Mouse (Mus musculus): ENCODE measurements at regions not wholly inside any gene's neighbourhood (a gene's known extent, or its start where the extent isn't known, plus 50 kb on each side); places are given as distances from the start of the nearest gene placed in this dataset.
A peak's percentile ranks its signal among the peaks of the same experiment; 100 is the strongest.

DNA sequence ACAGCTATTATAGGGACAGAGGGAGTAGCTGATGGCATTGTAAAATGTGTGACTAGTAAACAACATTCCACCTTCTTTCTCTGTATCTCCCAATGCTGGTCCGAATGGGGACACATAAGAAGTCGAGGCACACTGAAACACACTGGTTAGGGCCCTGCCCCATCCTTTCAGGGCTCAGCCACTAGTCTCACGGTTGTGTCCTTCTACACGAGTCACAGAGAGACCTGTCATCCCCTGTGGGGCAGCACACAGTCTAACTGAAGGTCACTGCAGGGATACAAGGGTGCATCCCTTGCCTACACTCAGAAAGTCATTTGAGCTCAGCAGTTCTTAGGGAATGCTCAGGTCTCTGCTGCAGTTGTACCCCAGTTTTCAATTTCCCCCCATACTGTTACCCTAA, 93.6 kb upstream of the Klf7 start:
- WGBS, result 72% methylated on average over 4 of the region's 4 CpGs
- Histone ChIP-seq H3K4me3 (ENCODE audit: low read depth, low read length) (no peak overlapping the region), H3K9me3 (ENCODE audit: control insufficient read depth, low read length) (no peaks in the 10 kb centered on the region), H3K36me3 (ENCODE audit: control insufficient read depth, insufficient read depth, low read length) (no peaks in the 10 kb centered on the region), H3K27ac (ENCODE audit: low read depth, low read length) (no peak overlapping the region), H3K27me3 (ENCODE audit: control insufficient read depth, insufficient read depth, low read length) (no peaks in the 10 kb centered on the region), H3K4me1 (ENCODE audit: control insufficient read depth, insufficient read depth, low read length) (no peaks in the 10 kb centered on the region), H3K9ac (ENCODE audit: low read length) (no peak overlapping the region), H3K4me2 (ENCODE audit: low read depth) (no peak overlapping the region)
- ATAC-seq (ENCODE audit: insufficient read depth, low FRiP score, low TSS enrichment), result no peak
- DNase-seq (ENCODE audit: low spot score), result no peak

DNA sequence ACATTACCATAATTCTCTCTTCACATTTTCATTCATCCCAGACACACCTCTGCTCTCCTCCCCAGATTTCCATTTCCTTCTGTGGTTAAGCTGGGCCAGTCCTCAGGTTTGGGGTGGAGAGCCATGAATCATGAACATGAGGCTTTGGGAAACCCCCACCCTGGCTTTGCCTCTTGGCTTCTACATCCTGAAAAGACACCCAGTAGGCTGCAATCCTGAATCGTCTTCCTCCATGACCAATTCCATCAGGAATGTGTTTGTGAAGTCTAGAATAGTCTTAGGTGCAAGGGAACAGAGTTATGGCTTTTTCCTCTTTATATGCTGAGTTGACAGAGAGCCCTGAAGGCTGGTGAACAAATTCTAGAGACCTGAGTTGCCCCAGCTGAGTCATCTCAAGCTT, 87.0 kb upstream of the Klf7 start:
- DNase-seq (ENCODE audit: low spot score) (no peak), ATAC-seq (ENCODE audit: insufficient read depth, low FRiP score, low TSS enrichment) (no peak)
- Histone ChIP-seq H3K4me2 (ENCODE audit: low read depth) (no peak overlapping the region), H3K9ac (ENCODE audit: low read length) (no peak overlapping the region), H3K4me3 (ENCODE audit: low read depth, low read length) (no peak overlapping the region), H3K27me3 (ENCODE audit: control insufficient read depth, insufficient read depth, low read length) (no peaks in the 10 kb centered on the region), H3K9me3 (ENCODE audit: control insufficient read depth, low read length) (no peaks in the 10 kb centered on the region), H3K4me1 (ENCODE audit: control insufficient read depth, insufficient read depth, low read length) (no peaks in the 10 kb centered on the region), H3K36me3 (ENCODE audit: control insufficient read depth, insufficient read depth, low read length) (no peaks in the 10 kb centered on the region), H3K27ac (ENCODE audit: low read depth, low read length) (no peak overlapping the region)
- WGBS, result 78% methylated on average over 1 of the region's 1 CpGs

DNA sequence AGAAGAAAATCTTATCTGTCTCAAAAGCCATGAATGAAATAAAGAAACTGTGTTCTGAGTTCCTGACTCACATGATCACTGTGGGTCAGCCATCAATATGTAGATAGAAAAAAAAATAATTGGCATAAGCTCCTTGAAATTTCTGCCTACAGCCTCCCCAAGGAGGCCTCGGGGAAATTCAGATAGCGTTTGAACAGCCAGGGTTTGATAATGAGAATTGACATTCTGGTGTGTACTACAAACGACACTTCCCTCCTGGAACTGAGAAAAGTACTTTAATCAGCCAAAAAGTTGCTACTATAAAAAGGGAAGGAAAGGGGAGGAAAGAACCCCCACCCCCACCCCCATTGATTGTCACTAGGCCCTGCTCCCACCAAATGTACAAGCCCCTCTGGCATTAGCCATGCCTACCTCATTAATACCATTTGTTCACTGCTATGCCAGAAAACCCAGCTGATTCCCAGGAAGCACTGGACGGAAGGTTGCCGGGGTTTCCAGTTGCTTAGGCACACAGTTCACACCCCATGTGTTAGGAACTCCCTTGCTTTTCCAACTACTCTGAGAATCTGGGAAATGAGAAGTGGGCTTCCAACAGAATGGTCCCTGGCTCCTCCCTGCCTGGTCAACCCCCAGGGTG, 78.4 kb upstream of the Klf7 start:
- Histone ChIP-seq H3K4me3 (ENCODE audit: low read depth, low read length) (no peak overlapping the region), H3K4me1 (ENCODE audit: control insufficient read depth, insufficient read depth, low read length) (peaks cover 6% of the 10 kb centered on the region), H3K36me3 (ENCODE audit: control insufficient read depth, insufficient read depth, low read length) (no peaks in the 10 kb centered on the region), H3K27me3 (ENCODE audit: control insufficient read depth, insufficient read depth, low read length) (no peaks in the 10 kb centered on the region), H3K4me2 (ENCODE audit: low read depth) (no peak overlapping the region), H3K9ac (ENCODE audit: low read length) (no peak overlapping the region), H3K9me3 (ENCODE audit: control insufficient read depth, low read length) (no peaks in the 10 kb centered on the region), H3K27ac (ENCODE audit: low read depth, low read length) (no peak overlapping the region)
- ATAC-seq (ENCODE audit: insufficient read depth, low FRiP score, low TSS enrichment) (no peak), DNase-seq (ENCODE audit: low spot score) (no peak)
- 53% methylated on average over 5 of the region's 5 CpGs for WGBS

DNA sequence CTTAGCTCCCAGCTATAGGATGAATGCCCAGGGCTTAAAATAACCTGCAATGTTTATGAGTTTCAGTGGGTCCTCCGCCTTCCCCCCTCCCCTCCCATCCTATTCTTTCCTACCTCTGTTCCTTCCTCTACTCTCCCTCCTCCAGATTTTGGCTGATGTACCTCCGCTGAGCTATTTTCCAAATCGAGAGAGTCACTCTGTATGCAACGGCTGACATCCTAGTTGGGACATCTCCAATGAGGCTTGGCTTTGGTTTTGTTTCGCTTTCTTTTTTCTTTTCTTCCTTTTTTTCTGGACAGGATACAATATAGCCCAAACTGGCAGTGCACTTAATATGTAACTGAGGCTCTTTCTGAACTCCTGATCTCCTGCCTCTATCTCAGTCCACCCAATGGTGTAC, 76.7 kb upstream of the Klf7 start:
- no peak for DNase-seq (ENCODE audit: low spot score)
- Histone ChIP-seq H3K36me3 (ENCODE audit: control insufficient read depth, insufficient read depth, low read length) (no peaks in the 10 kb centered on the region), H3K27me3 (ENCODE audit: control insufficient read depth, insufficient read depth, low read length) (no peaks in the 10 kb centered on the region), H3K27ac (ENCODE audit: low read depth, low read length) (no peak overlapping the region), H3K4me1 (ENCODE audit: control insufficient read depth, insufficient read depth, low read length) (peaks cover 7% of the 10 kb centered on the region), H3K4me3 (ENCODE audit: low read depth, low read length) (no peak overlapping the region), H3K9me3 (ENCODE audit: control insufficient read depth, low read length) (no peaks in the 10 kb centered on the region), H3K4me2 (ENCODE audit: low read depth) (no peak overlapping the region), H3K9ac (ENCODE audit: low read length) (no peak overlapping the region)
- 92% methylated on average over 5 of the region's 5 CpGs for WGBS
- no peak for ATAC-seq (ENCODE audit: insufficient read depth, low FRiP score, low TSS enrichment)

DNA sequence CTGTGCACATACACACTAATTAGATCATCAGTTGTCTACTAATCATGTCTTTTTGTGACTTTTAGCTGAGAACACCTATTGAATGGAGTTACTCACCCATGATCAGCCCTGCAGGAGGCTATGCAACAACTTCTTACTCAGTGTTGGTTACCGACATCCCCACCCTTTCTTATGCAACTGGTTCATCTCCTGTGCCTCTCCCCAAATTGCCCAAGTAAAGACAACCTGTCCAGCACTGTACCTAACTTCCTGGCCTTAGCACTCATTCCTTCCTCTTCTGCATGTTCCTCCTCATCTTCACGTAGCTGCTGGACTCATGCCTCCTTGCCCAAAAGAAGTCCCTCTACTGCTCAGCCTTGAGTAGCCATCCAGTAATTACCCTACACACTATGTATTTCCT, 76.2 kb upstream of the Klf7 start:
- no peaks in the 10 kb centered on the region for H3K27me3 ChIP-seq (ENCODE audit: control insufficient read depth, insufficient read depth, low read length)
- no peak overlapping the region for H3K4me2 ChIP-seq (ENCODE audit: low read depth)
- ATAC-seq (ENCODE audit: insufficient read depth, low FRiP score, low TSS enrichment), result no peak
- H3K9me3 ChIP-seq (ENCODE audit: control insufficient read depth, low read length), result no peaks in the 10 kb centered on the region
- no peak overlapping the region for H3K9ac ChIP-seq (ENCODE audit: low read length)
- no peak overlapping the region for H3K27ac ChIP-seq (ENCODE audit: low read depth, low read length)
- H3K36me3 ChIP-seq (ENCODE audit: control insufficient read depth, insufficient read depth, low read length), result no peaks in the 10 kb centered on the region
- no peak overlapping the region for H3K4me3 ChIP-seq (ENCODE audit: low read depth, low read length)
- DNase-seq (ENCODE audit: low spot score), result no peak
- 71% methylated on average over 2 of the region's 2 CpGs for WGBS
- H3K4me1 ChIP-seq (ENCODE audit: control insufficient read depth, insufficient read depth, low read length), result peaks cover 11% of the 10 kb centered on the region

DNA sequence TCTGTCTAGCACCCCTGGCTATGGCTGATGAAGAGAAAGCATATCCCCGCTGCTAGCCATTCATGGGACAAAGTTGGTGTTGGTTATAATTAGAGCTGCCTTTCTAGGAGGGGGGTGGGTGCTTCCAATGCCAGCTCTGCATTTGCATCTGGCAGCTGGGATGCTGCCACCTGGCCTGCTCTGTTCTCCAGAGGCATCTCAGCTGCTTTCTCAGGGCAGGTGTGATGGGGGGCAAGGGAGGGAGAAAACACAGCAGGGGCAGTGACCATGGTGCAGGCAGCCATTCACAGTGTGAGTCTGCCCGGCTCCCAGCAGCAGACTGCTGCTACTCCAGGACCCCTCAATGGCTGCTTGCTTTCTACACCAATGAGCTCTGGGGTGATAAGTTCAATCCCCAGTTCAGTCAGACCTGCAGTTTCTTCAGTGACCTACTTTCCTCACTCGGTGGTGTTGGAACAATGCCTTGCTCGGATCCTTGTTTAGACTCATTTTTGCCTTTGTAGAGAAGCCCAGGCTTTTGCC, 73.9 kb upstream of the Klf7 start:
- Histone ChIP-seq H3K9me3 (ENCODE audit: control insufficient read depth, low read length) (no peaks in the 10 kb centered on the region), H3K9ac (ENCODE audit: low read length) (no peak overlapping the region), H3K27me3 (ENCODE audit: control insufficient read depth, insufficient read depth, low read length) (no peaks in the 10 kb centered on the region), H3K4me1 (ENCODE audit: control insufficient read depth, insufficient read depth, low read length) (peaks cover 25% of the 10 kb centered on the region), H3K36me3 (ENCODE audit: control insufficient read depth, insufficient read depth, low read length) (no peaks in the 10 kb centered on the region), H3K4me3 (ENCODE audit: low read depth, low read length) (no peak overlapping the region), H3K4me2 (ENCODE audit: low read depth) (no peak overlapping the region), H3K27ac (ENCODE audit: low read depth, low read length) (no peak overlapping the region)
- DNase-seq (ENCODE audit: low spot score) (peak; percentile 45), ATAC-seq (ENCODE audit: insufficient read depth, low FRiP score, low TSS enrichment) (peak; percentile 58; the same call in 1 of the 2 replicates)
- 21% methylated on average over 4 of the region's 4 CpGs for WGBS

DNA sequence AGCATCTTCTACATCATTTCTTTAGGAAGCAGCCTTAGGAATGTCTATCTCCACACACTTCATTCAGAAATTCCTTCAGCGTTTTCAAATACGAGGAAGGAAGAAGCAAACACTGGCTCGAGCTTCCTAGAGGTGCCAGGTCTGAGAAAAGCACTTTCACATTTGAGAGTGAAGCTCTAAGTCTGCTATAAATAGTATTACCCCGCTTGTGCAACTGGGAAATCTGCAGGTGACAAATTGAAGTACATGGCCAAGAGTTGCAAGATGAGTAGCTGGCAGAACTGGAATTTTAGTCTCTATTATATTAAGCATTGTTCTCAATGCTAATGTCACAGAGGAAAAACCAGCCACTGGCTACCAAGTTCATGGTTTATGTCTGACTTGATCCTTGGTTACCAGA, 73.2 kb upstream of the Klf7 start:
- no peak overlapping the region for H3K27ac ChIP-seq (ENCODE audit: low read depth, low read length)
- no peak overlapping the region for H3K4me3 ChIP-seq (ENCODE audit: low read depth, low read length)
- no peaks in the 10 kb centered on the region for H3K9me3 ChIP-seq (ENCODE audit: control insufficient read depth, low read length)
- H3K4me1 ChIP-seq (ENCODE audit: control insufficient read depth, insufficient read depth, low read length), result peaks cover 23% of the 10 kb centered on the region
- DNase-seq (ENCODE audit: low spot score) (no peak), ATAC-seq (ENCODE audit: insufficient read depth, low FRiP score, low TSS enrichment) (no peak)
- no peaks in the 10 kb centered on the region for H3K27me3 ChIP-seq (ENCODE audit: control insufficient read depth, insufficient read depth, low read length)
- no peak overlapping the region for H3K4me2 ChIP-seq (ENCODE audit: low read depth)
- no peaks in the 10 kb centered on the region for H3K36me3 ChIP-seq (ENCODE audit: control insufficient read depth, insufficient read depth, low read length)
- WGBS, result 81% methylated on average over 4 of the region's 4 CpGs
- H3K9ac ChIP-seq (ENCODE audit: low read length), result no peak overlapping the region

DNA sequence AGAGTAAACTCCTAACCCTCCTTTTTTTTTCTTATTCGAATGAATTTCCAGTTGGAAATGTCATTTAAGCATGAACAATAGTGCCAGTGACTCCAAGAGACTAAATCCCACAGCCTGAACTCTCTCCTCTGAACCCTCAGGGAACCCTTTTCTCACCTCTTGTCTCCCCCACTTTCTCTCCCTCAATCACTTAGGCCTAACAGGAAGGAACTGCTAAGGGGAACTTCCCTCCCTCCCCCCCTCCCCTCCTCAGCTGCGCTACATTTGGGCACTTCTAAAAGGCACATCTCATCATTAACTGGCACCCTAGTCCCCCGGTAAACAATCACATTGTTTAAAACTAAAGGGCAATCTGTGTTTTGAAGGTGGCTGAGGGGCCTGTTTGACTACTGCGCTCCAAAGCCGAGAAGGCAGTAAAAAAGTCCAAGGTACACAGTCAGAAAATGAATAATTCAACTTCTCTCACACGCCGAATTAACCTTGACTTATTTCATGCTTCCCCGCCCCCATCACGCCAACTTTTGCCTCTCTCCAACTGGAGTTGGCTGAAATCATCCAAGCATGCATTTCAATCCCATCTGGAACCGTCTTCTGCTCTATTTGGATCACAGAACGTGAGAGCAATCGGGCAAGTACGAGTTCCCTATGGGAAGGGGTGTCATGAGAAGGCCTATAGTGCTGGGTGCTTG, 71.2 kb upstream of the Klf7 start:
- Histone ChIP-seq H3K27me3 (ENCODE audit: control insufficient read depth, insufficient read depth, low read length) (no peaks in the 10 kb centered on the region), H3K4me1 (ENCODE audit: control insufficient read depth, insufficient read depth, low read length) (peaks cover 26% of the 10 kb centered on the region), H3K9ac (ENCODE audit: low read length) (no peak overlapping the region), H3K36me3 (ENCODE audit: control insufficient read depth, insufficient read depth, low read length) (no peaks in the 10 kb centered on the region), H3K4me3 (ENCODE audit: low read depth, low read length) (no peak overlapping the region), H3K4me2 (ENCODE audit: low read depth) (no peak overlapping the region), H3K27ac (ENCODE audit: low read depth, low read length) (no peak overlapping the region), H3K9me3 (ENCODE audit: control insufficient read depth, low read length) (no peaks in the 10 kb centered on the region)
- 43% methylated on average over 13 of the region's 13 CpGs for WGBS
- no peak for ATAC-seq (ENCODE audit: insufficient read depth, low FRiP score, low TSS enrichment)
- DNase-seq (ENCODE audit: low spot score), result peak; percentile 28

DNA sequence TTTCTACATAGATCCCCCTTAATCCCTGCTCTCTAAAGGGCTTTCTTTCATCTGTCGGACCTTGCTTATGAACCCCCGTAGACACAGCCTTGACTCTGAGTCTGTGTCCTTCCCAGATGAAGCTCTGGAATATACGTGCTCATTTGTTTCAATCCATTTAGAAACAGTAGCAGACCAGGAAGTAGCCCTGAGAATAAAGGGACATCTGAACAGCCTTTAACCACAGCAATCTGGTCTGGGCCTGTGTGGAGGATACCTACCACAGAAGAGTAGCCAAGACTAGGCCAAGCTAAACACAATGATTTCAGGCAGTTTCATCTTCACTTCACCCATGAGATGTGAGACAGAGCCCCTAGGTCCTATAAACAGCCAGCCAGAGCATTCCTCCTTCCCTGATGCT, 70.7 kb upstream of the Klf7 start:
- no peak overlapping the region for H3K27ac ChIP-seq (ENCODE audit: low read depth, low read length)
- no peaks in the 10 kb centered on the region for H3K36me3 ChIP-seq (ENCODE audit: control insufficient read depth, insufficient read depth, low read length)
- no peaks in the 10 kb centered on the region for H3K27me3 ChIP-seq (ENCODE audit: control insufficient read depth, insufficient read depth, low read length)
- DNase-seq (ENCODE audit: low spot score) (no peak), ATAC-seq (ENCODE audit: insufficient read depth, low FRiP score, low TSS enrichment) (no peak)
- no peaks in the 10 kb centered on the region for H3K9me3 ChIP-seq (ENCODE audit: control insufficient read depth, low read length)
- no peak overlapping the region for H3K9ac ChIP-seq (ENCODE audit: low read length)
- 88% methylated on average over 3 of the region's 3 CpGs for WGBS
- H3K4me3 ChIP-seq (ENCODE audit: low read depth, low read length), result no peak overlapping the region
- H3K4me2 ChIP-seq (ENCODE audit: low read depth), result no peak overlapping the region
- peaks cover 26% of the 10 kb centered on the region for H3K4me1 ChIP-seq (ENCODE audit: control insufficient read depth, insufficient read depth, low read length)
